Comparison of ENCODE assay signal across 27 mouse cellular contexts in the genomic region with DNA sequence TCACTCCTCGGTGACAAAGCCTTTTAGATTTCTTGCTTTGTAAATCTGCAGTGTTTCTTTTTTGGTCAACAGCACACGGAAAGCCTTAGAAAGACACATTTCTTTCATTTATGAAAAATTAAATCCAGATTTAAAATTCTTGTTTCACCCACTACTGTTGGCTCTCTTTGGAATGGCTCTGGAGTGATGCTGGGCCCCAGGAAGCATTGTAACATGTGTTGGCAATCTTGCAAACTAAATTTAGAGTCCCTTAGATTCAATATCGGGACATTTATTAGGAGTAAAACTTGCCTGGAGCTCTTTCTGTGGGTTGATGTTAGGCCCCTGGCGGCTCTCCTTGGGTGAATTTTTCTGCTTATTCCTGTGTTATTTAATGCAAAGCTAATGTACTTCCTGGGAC.
A peak's percentile ranks its signal among the peaks of the same experiment; 100 is the strongest.
DNase-seq lines count a peak whose midpoint lies in the region; ATAC-seq and TF ChIP-seq lines count a peak whose summit lies in the region.
"Had no signal": no experiment of that assay in that cellular context is flagged by ENCODE, and none has a peak within 500 bp of the region (broad histone marks: within the 10 kb centered on the region; RNA-seq: fewer than 3 reads in every experiment).

No protein-coding gene starts in this region.

- no peak overlapping the region for H3K4me2 ChIP-seq in embryonic facial prominence, embryonic 12.5 days (replicated peaks)
- peak overlapping the region; percentile 28; the same call in 1 of the 2 replicates for H3K4me2 ChIP-seq in embryonic facial prominence, embryonic 13.5 days
- H3K4me2 ChIP-seq in limb, embryonic 15.5 days, result no peak overlapping the region
- H3K4me2 ChIP-seq: forebrain, embryonic 12.5 days; forebrain, embryonic 15.5 days; heart, embryonic 13.5 days; hindbrain, embryonic 14.5 days had no signal

- no peak for DNase-seq in lung, postnatal 14 days
- DNase-seq in adrenal gland, adult 18-20 months (ENCODE audit: low spot score in 2 of 2), result no peak
- DNase-seq: adrenal gland, postnatal 10 days; adrenal gland, postnatal 36 days; cerebellum, adult 18-20 months; cerebellum, adult 9-10 months; cerebellum, postnatal 14 days; gastrocnemius, postnatal 10 days; gastrocnemius, postnatal 36 days; heart, adult 2 months; heart, postnatal 14 days; heart, postnatal 4 days had no signal

- H3K4me3 ChIP-seq in embryonic facial prominence, embryonic 12.5 days, result no peak overlapping the region
- H3K4me3 ChIP-seq in embryonic facial prominence, embryonic 13.5 days, result no peak overlapping the region
- H3K4me3 ChIP-seq in embryonic fibroblast, embryonic 13.5 days (ENCODE audit: insufficient read depth, low read length), result no peak overlapping the region
- H3K4me3 ChIP-seq in limb, embryonic 15.5 days, result no peak overlapping the region
- H3K4me3 ChIP-seq: erythroblast, embryonic 14.5 days; forebrain, embryonic 12.5 days; forebrain, embryonic 15.5 days; heart, adult 2 months; heart, embryonic 10.5 days; heart, embryonic 13.5 days had no signal

- no peak overlapping the region for H3K9ac ChIP-seq in embryonic facial prominence, embryonic 12.5 days
- no peak overlapping the region for H3K9ac ChIP-seq in embryonic facial prominence, embryonic 13.5 days
- no peak overlapping the region for H3K9ac ChIP-seq in limb, embryonic 15.5 days
- H3K9ac ChIP-seq: forebrain, embryonic 12.5 days; forebrain, embryonic 15.5 days; heart, embryonic 13.5 days; hindbrain, embryonic 14.5 days had no signal

- H3K4me1 ChIP-seq in embryonic facial prominence, embryonic 12.5 days, result peaks cover 8% of the 10 kb centered on the region; the same call in 1 of the 2 replicates
- peaks cover 26% of the 10 kb centered on the region for H3K4me1 ChIP-seq in embryonic facial prominence, embryonic 13.5 days
- no peaks in the 10 kb centered on the region for H3K4me1 ChIP-seq in embryonic fibroblast, embryonic 13.5 days (ENCODE audit: control insufficient read depth, insufficient read depth, low read length)
- H3K4me1 ChIP-seq in limb, embryonic 15.5 days, result peaks cover 4% of the 10 kb centered on the region; the same call in 1 of the 2 replicates
- H3K4me1 ChIP-seq: forebrain, embryonic 12.5 days; forebrain, embryonic 15.5 days had no signal

- no peak for ATAC-seq in embryonic facial prominence, embryonic 12.5 days (ENCODE audit: insufficient number of reproducible peaks, insufficient read depth, low FRiP score, low TSS enrichment)
- ATAC-seq in embryonic facial prominence, embryonic 13.5 days (ENCODE audit: insufficient number of reproducible peaks, insufficient read depth, low FRiP score, low TSS enrichment, low read depth), result no peak
- ATAC-seq in limb, embryonic 15.5 days (ENCODE audit: insufficient number of reproducible peaks, low FRiP score, low TSS enrichment, low read depth), result 0 out of 2 replicates have a peak, but pooled peaks have one; percentile 55
- ATAC-seq: activated CD4-positive, CD25-positive, alpha-beta regulatory T cell, adult 4 months; CD4-positive, CD25-positive, alpha-beta regulatory T cell, adult 4 months; forebrain, embryonic 15.5 days; hindbrain, postnatal 0 days; inflammation-experienced regulatory T-cells, adult 6 months; intestine, embryonic 16.5 days had no signal

- no peaks in the 10 kb centered on the region for H3K27me3 ChIP-seq in embryonic facial prominence, embryonic 12.5 days
- no peaks in the 10 kb centered on the region for H3K27me3 ChIP-seq in embryonic facial prominence, embryonic 13.5 days
- H3K27me3 ChIP-seq in limb, embryonic 15.5 days, result 0 out of 2 replicates have a peak, but pooled peaks cover 9% of the 10 kb centered on the region
- H3K27me3 ChIP-seq: forebrain, embryonic 12.5 days; forebrain, embryonic 15.5 days; heart, embryonic 13.5 days had no signal

- H3K9me3 ChIP-seq in embryonic facial prominence, embryonic 12.5 days, result no peaks in the 10 kb centered on the region
- no peaks in the 10 kb centered on the region for H3K9me3 ChIP-seq in embryonic facial prominence, embryonic 13.5 days
- no peaks in the 10 kb centered on the region for H3K9me3 ChIP-seq in limb, embryonic 15.5 days
- H3K9me3 ChIP-seq: forebrain, embryonic 12.5 days; forebrain, embryonic 15.5 days; heart, embryonic 10.5 days; heart, embryonic 13.5 days had no signal

- TF ChIP-seq CTCF in embryonic fibroblast, embryonic 13.5 days (IDR thresholded peaks at IDR 0.05; ENCODE audit: borderline replicate concordance, insufficient read depth, low read length), result no peak

- TF ChIP-seq POLR2A in embryonic fibroblast, embryonic 13.5 days (IDR thresholded peaks at IDR 0.05; ENCODE audit: low read depth, low read length), result no peak

- WGBS in embryonic facial prominence, embryonic 12.5 days, result 41% methylated on average over 4 of the region's 4 CpGs
- WGBS in embryonic facial prominence, embryonic 13.5 days, result 26% methylated on average over 4 of the region's 4 CpGs
- WGBS in limb, embryonic 15.5 days, result 38% methylated on average over 4 of the region's 4 CpGs

- peak overlapping the region; percentile 18; the same call in 1 of the 2 replicates for H3K27ac ChIP-seq in embryonic facial prominence, embryonic 12.5 days
- H3K27ac ChIP-seq in embryonic facial prominence, embryonic 13.5 days, result peak overlapping the region; percentile 65
- peak overlapping the region; percentile 14; the same call in 1 of the 2 replicates for H3K27ac ChIP-seq in embryonic fibroblast, embryonic 13.5 days (ENCODE audit: insufficient read depth, low read length)
- H3K27ac ChIP-seq in limb, embryonic 15.5 days, result no peak overlapping the region
- H3K27ac ChIP-seq: forebrain, embryonic 12.5 days; forebrain, embryonic 15.5 days; heart, adult 2 months; heart, embryonic 10.5 days; heart, embryonic 13.5 days; hindbrain, embryonic 14.5 days; hindbrain, postnatal 0 days had no signal

- H3K36me3 ChIP-seq in embryonic facial prominence, embryonic 12.5 days, result no peaks in the 10 kb centered on the region
- no peaks in the 10 kb centered on the region for H3K36me3 ChIP-seq in embryonic facial prominence, embryonic 13.5 days
- no peaks in the 10 kb centered on the region for H3K36me3 ChIP-seq in limb, embryonic 15.5 days
- H3K36me3 ChIP-seq: forebrain, embryonic 12.5 days; forebrain, embryonic 15.5 days; heart, embryonic 10.5 days; heart, embryonic 13.5 days had no signal
